Mouse (Mus musculus): ENCODE measurements at regions not wholly inside any gene's neighbourhood (a gene's known extent, or its start where the extent isn't known, plus 50 kb on each side); places are given as distances from the start of the nearest gene placed in this dataset.

GRCm38 (mm10) chr1:112947551-112948310 is 1083.0 kb upstream of the Dsel start:
- DNase-seq: peak; percentile 46

Data from kidney, postnatal 14 days (tissue).